Mouse (Mus musculus): ENCODE data around the gene Creg1. TPM values are rescaled to one million over a fixed set of nuclear protein-coding genes. Genes with fewer than 3 reads are reported as not detected.

The Creg1 gene
- polyA plus RNA-seq (2015; fragmentation: Nextera tagmentation; extraction: Ambion mirVana) = 289 and 305 TPM in 2 replicates

DNA sequence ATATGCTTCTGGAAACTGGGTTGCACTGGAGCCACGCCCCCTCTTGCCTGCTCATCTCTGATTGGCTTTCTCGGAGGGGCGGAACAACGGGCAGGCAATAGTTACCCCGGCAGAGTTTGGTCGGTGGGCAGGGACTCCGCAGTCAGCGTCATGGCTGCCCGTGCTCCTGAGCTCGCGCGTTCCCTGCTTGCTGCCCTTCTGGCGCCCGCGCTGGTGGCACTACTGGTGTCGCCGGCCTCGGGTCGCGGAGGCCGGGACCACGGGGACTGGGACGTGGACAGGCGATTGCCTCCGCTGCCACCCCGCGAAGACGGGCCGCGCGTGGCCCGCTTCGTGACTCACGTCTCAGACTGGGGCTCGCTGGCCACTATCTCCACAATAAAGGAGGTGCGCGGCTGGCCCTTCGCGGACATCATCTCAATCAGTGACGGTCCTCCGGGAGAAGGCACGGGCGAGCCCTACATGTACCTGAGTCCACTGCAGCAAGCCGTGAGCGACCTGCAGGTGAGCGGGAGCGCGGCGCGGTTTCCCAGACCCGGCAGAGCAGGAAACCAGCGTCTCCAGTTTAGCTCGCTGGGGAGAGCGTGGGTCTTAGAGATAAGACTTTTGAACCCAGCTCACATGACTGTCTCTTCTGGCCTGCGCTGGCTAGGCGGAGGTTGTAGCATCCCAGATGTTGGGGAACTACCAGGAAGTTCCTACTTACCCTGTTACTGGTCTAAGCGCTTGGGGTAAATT, at the start of gene Creg1:
Gene Creg1 (plus strand): TSS at position 112 of the 738 bp plus-strand sequence.
- TF ChIP-seq EP300 (IDR thresholded peaks at IDR 0.05; ENCODE audit: low read depth) = peak; percentile 75
- no peak for TF ChIP-seq CTCF (IDR thresholded peaks at IDR 0.05; ENCODE audit: low read depth)
- peak within 1 kb of the TSS; percentile 99 for H3K27ac ChIP-seq (ENCODE audit: low read depth)
- peak within 1 kb of the TSS; percentile 91 for H3K4me2 ChIP-seq (ENCODE audit: low read depth, low read length)
- peaks cover 51% of the 10 kb centered on the region for H3K4me1 ChIP-seq (ENCODE audit: insufficient read depth)
- H3K9ac ChIP-seq (replicated peaks) = peak within 1 kb of the TSS; percentile 97
- WGBS (ENCODE audit: insufficient replicate concordance) = 0% methylated on average over 57 of the region's 57 CpGs
- H3K4me3 ChIP-seq (ENCODE audit: low read depth, low read length) = peak within 1 kb of the TSS; percentile 93
- peak; percentile 92 for ATAC-seq
- H3K27me3 ChIP-seq (ENCODE audit: insufficient read depth, low read length) = no peaks in the 10 kb centered on the region
- DNase-seq = peak; percentile 97
- H3K36me3 ChIP-seq (replicated peaks; ENCODE audit: insufficient read depth, low read length) = no peaks in the 10 kb centered on the region
- H3K9me3 ChIP-seq (ENCODE audit: low read length) = no peaks in the 10 kb centered on the region

DNA sequence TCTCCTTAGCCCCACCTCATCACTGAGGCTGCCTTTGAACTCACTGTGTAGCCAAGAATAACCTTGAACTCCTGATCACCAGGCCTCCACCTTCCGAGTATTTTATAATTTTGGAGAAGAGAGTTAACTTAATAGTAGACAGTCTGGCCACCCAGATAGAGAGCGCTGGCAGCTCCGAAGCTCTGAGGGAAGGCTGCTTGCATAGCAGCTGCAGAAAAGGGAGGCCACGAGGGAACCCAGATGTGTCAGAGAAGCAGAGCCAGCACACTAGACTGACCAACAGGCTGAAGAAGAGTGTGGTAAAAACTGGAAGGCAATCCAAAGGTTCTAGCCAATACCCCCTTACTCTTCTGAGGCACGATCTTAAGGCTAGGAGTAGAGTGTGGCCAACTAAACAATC, 49.7 kb upstream of the Creg1 start:
- WGBS (ENCODE audit: insufficient replicate concordance) = 74% methylated on average over 5 of the region's 5 CpGs
- no peak overlapping the region for H3K4me2 ChIP-seq (ENCODE audit: low read depth, low read length)

GRCm38 (mm10) chr1:165716426-165716825, 47.1 kb upstream of the Creg1 start:
- WGBS (ENCODE audit: insufficient replicate concordance) = 80% methylated on average over 4 of the region's 4 CpGs
- Histone ChIP-seq H3K9me3 (ENCODE audit: low read length) (no peaks in the 10 kb centered on the region), H3K4me2 (ENCODE audit: low read depth, low read length) (no peak overlapping the region), H3K27me3 (ENCODE audit: insufficient read depth, low read length) (no peaks in the 10 kb centered on the region), H3K4me1 (ENCODE audit: insufficient read depth) (peaks cover 17% of the 10 kb centered on the region), H3K9ac (replicated peaks) (no peak overlapping the region), H3K27ac (ENCODE audit: low read depth) (0 out of 2 replicates have a peak overlapping the region, but pooled peaks have one; percentile 95), H3K4me3 (ENCODE audit: low read depth, low read length) (no peak overlapping the region), H3K36me3 (replicated peaks; ENCODE audit: insufficient read depth, low read length) (no peaks in the 10 kb centered on the region)
- ATAC-seq = no peak
- DNase-seq = no peak
- TF ChIP-seq EP300 (IDR thresholded peaks at IDR 0.05; ENCODE audit: low read depth) = no peak
- TF ChIP-seq CTCF (IDR thresholded peaks at IDR 0.05; ENCODE audit: low read depth) = no peak

More for the DNA sequence above, 49.7 kb upstream of the Creg1 start:
- Histone ChIP-seq H3K4me1 (ENCODE audit: insufficient read depth) (peaks cover 31% of the 10 kb centered on the region), H3K4me3 (ENCODE audit: low read depth, low read length) (no peak overlapping the region), H3K27ac (ENCODE audit: low read depth) (no peak overlapping the region), H3K9me3 (ENCODE audit: low read length) (no peaks in the 10 kb centered on the region), H3K27me3 (ENCODE audit: insufficient read depth, low read length) (no peaks in the 10 kb centered on the region), H3K36me3 (replicated peaks; ENCODE audit: insufficient read depth, low read length) (no peaks in the 10 kb centered on the region), H3K9ac (replicated peaks) (no peak overlapping the region)
- no peak for ATAC-seq
- TF ChIP-seq EP300 (IDR thresholded peaks at IDR 0.05; ENCODE audit: low read depth) (no peak), CTCF (IDR thresholded peaks at IDR 0.05; ENCODE audit: low read depth) (no peak)
- DNase-seq = no peak

DNA sequence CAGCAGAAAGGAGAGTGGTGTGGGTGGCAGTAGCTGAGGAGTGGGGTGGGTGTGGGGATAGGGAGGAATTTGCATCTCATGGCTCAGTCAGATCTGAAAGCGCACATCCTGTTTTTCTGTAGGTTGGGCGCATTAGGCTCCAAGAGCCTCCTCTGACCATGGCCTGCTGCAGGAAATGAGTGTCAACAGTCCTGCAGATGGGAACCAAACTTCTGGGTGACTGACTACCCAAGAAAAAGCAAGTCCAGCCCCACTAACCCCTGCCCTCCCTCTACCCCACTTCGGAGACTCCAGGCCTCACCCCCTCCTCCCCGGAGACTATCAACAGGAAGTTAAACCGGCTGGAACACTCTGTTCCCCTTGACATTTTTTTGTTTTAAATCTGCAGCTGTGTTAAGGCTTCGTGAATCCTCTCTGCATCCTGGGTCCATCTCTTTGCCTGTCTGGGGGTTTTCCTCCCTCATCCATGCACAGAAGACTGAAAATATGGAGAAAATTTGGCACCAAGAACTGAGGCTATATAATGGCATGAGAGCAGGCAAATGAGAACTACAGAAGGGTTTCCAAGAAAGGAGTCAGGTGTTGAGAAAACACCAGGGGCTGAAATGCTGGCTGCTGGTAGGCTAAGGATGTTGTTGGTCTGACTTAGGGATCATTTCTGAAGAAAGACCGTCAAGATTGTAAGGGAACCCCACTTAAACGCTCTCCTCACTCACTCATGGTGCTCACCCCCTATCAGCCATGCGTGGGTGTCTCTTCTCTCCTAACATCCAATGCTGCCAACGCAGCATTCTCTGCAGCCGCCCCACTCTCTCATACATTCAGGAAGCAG, 45.6 kb upstream of the Creg1 start:
- Histone ChIP-seq H3K9ac (replicated peaks) (0 out of 2 replicates have a peak overlapping the region, but pooled peaks have one; percentile 34), H3K27ac (ENCODE audit: low read depth) (peak overlapping the region; percentile 95), H3K4me2 (ENCODE audit: low read depth, low read length) (peak overlapping the region; percentile 58), H3K27me3 (ENCODE audit: insufficient read depth, low read length) (no peaks in the 10 kb centered on the region), H3K9me3 (ENCODE audit: low read length) (no peaks in the 10 kb centered on the region), H3K36me3 (replicated peaks; ENCODE audit: insufficient read depth, low read length) (no peaks in the 10 kb centered on the region), H3K4me1 (ENCODE audit: insufficient read depth) (peaks cover 17% of the 10 kb centered on the region), H3K4me3 (ENCODE audit: low read depth, low read length) (peak overlapping the region; percentile 9)
- 17% methylated on average over 11 of the region's 11 CpGs for WGBS (ENCODE audit: insufficient replicate concordance)
- peak; percentile 66 for DNase-seq
- TF ChIP-seq CTCF (IDR thresholded peaks at IDR 0.05; ENCODE audit: low read depth) (no peak), EP300 (IDR thresholded peaks at IDR 0.05; ENCODE audit: low read depth) (peak; percentile 88)
- ATAC-seq = peak; percentile 88

DNA sequence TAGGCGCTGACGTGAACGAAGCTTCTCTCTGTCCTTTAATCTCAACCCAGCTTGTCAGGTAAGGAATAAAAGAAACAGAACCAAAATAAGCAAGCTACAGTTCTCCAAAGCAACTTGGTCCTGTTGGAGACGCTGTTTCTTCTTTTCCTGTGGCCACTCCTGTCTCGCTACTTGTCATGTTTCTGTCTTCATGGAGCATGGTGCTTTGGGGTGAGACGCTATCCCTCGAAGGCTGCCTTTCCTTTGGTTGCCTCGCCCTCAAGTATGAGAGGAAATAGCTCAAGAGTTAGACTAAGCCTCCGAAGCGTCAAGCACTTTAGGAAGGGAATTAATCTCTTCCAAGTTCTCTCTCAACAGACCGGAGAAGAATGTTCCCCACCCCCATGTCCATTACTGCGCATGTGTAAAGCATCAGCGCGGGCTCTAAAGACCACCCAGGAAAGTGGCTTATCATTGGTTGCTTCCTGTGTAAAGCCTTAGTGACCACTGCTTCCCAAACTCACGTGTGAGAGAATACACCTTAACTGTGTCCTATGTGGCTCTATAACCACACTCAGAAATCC, 44.9 kb upstream of the Creg1 start:
- no peak for TF ChIP-seq EP300 (IDR thresholded peaks at IDR 0.05; ENCODE audit: low read depth)
- TF ChIP-seq CTCF (IDR thresholded peaks at IDR 0.05; ENCODE audit: low read depth) = no peak
- H3K36me3 ChIP-seq (replicated peaks; ENCODE audit: insufficient read depth, low read length) = no peaks in the 10 kb centered on the region
- 0 out of 2 replicates have a peak overlapping the region, but pooled peaks have one; percentile 34 for H3K9ac ChIP-seq (replicated peaks)
- DNase-seq = no peak
- no peaks in the 10 kb centered on the region for H3K9me3 ChIP-seq (ENCODE audit: low read length)
- WGBS (ENCODE audit: insufficient replicate concordance) = 24% methylated on average over 15 of the region's 15 CpGs
- H3K4me1 ChIP-seq (ENCODE audit: insufficient read depth) = peaks cover 17% of the 10 kb centered on the region
- peak overlapping the region; percentile 95 for H3K27ac ChIP-seq (ENCODE audit: low read depth)
- ATAC-seq = no peak
- peak overlapping the region; percentile 9 for H3K4me3 ChIP-seq (ENCODE audit: low read depth, low read length)
- peak overlapping the region; percentile 58 for H3K4me2 ChIP-seq (ENCODE audit: low read depth, low read length)
- H3K27me3 ChIP-seq (ENCODE audit: insufficient read depth, low read length) = no peaks in the 10 kb centered on the region
